Mouse (Mus musculus) hindbrain, embryonic 11.5 days (tissue): ENCODE measurements around the gene Tmem115. TPM values are rescaled to one million over a fixed set of nuclear protein-coding genes. Genes with fewer than 3 reads are reported as not detected.
"Not testable (repeated sequence)": the region's sequence is repeated elsewhere in the genome, so short reads cannot be mapped to it uniquely, and the experiment has no call there.

Experiments used
- ATAC-seq: fragments of 200-750 bp; cut with Nextera tagmentation; 2 replicates; pipeline ENCODE4 v1.8.0; 2017; ENCODE audit warnings: mild to moderate bottlenecking, moderate TSS enrichment, moderate library complexity; ENCODE audit not compliant: low FRiP score
- DNase-seq: peaks from one replicate; pipeline ENCODE4 v3.0.0-alpha.2; 2015; ENCODE audit warnings: low spot score
- H3K27ac ChIP-seq: fragments of 300-500 bp; sonication (generic); 2 replicates; pipeline ENCODE4 v1.5.1; 2014; ENCODE audit warnings: mild to moderate bottlenecking, low read depth, low read length
- H3K27me3 ChIP-seq: fragments of 300-500 bp; sonication (generic); 2 replicates; pipeline ENCODE4 v1.6.1; 2014; ENCODE audit warnings: mild to moderate bottlenecking, low read length, moderate library complexity, mixed read lengths; ENCODE audit not compliant: control insufficient read depth, insufficient read depth
- H3K36me3 ChIP-seq: fragments of 300-500 bp; sonication (generic); 2 replicates; pipeline ENCODE4 v1.6.1; 2014; ENCODE audit warnings: mild to moderate bottlenecking, low read length, moderate library complexity, mixed read lengths; ENCODE audit not compliant: control insufficient read depth, insufficient read depth
- H3K4me1 ChIP-seq: fragments of 300-500 bp; sonication (generic); replicated peaks from 2 replicates; pipeline ENCODE4 v1.6.1; 2014; ENCODE audit warnings: low read length, mixed read lengths; ENCODE audit not compliant: control insufficient read depth, insufficient read depth
- H3K4me2 ChIP-seq: fragments of 300-500 bp; sonication (generic); replicated peaks from 2 replicates; pipeline ENCODE4 v1.6.1; 2014; ENCODE audit warnings: mild to moderate bottlenecking, low read depth, low read length
- H3K4me3 ChIP-seq: fragments of 300-500 bp; sonication (generic); 2 replicates; pipeline ENCODE4 v1.5.1; 2014; ENCODE audit warnings: low read depth, low read length
- H3K9ac ChIP-seq: fragments of 300-500 bp; sonication (generic); 2 replicates; pipeline ENCODE4 v1.6.1; 2014; ENCODE audit warnings: low read depth, low read length
- H3K9me3 ChIP-seq: fragments of 300-500 bp; sonication (generic); 2 replicates; pipeline ENCODE4 v1.6.1; 2016; ENCODE audit warnings: low read length; ENCODE audit not compliant: control insufficient read depth
- WGBS: fragments of 180-500 bp; shearing (Covaris S2); extraction: QIAGEN DNeasy Blood & Tissue Kit; methylation state at CpG from one replicate; pipeline ENCODE4 v1.1.7; 2014; 5-methylcytosine and 5-hydroxymethylcytosine counted together
- polyA plus RNA-seq: library from polyadenylated mRNA; unstranded; fragments of >200 nt; fragmentation: Nextera tagmentation; extraction: Ambion mirVana; gene quantifications from 2 replicates; pipeline ENCODE4 v1.2.1, GENCODE M21; 2014

Tmem115 gene
- polyA plus RNA-seq, 1 experiment from 2014 or later = 38.8 TPM

DNA sequence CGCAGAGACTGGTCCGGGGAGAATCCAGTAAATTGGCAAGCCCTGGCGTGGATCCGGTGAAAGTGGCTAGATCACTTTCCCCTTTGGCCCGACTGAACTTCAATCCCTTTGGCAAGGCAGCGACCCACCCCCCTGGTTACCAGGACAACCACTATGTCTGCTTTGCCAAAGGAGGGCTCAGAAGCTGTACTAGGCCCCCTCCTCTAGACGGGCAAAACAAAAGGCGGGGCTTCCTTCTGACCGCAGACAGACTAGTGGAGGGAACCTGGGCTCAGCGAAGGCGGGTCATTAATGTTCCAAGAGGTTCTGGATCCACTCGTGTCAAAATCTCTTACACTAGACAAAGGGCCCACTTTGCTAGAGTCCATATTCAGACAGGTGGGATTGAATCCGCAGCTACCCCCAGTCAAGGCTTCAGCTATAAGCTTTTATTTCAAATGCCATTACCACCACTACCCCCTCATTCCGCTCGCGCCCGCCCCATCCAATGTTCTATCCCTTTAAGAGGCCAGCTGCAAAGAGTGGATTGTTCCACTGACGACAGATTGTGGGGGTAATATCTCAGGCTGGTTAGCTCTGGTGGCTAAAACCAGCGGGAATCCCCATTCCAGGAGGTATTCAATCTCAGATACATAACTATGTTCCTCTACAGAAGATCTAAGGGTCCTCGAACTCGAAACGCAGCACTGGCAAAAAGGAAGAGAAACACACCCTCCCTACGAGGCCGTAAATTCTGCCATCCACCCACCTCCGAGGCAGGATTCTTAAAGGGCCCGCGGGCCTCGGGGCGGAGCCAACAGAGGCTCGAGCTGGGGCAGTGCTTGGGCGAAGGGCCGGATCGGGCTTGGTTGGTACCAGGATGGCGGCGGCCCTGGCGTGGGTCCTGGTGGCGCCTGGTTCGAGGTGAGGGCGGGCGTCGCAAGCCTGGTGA lies 34.9 kb downstream of the Tmem115 start:
- Histone ChIP-seq H3K27me3 (no peaks in the 10 kb centered on the region), H3K9ac (peak overlapping the region; percentile 91), H3K4me2 (peak overlapping the region; percentile 58), H3K27ac (peak overlapping the region; percentile 75), H3K4me1 (peaks cover 21% of the 10 kb centered on the region), H3K36me3 (peaks cover 22% of the 10 kb centered on the region), H3K4me3 (peak overlapping the region; percentile 91), H3K9me3 (no peaks in the 10 kb centered on the region)
- DNase-seq = peak; percentile 93
- ATAC-seq = peak; percentile 87
- WGBS = under 1% methylated on average over 41 of the region's 41 CpGs

GRCm38 (mm10) chr9:107569270-107569669 lies 35.5 kb downstream of the Tmem115 start:
- Histone ChIP-seq H3K4me1 (peaks cover 16% of the 10 kb centered on the region), H3K36me3 (peaks cover 25% of the 10 kb centered on the region)
- 0% methylated on average over 23 of the region's 23 CpGs for WGBS

DNA sequence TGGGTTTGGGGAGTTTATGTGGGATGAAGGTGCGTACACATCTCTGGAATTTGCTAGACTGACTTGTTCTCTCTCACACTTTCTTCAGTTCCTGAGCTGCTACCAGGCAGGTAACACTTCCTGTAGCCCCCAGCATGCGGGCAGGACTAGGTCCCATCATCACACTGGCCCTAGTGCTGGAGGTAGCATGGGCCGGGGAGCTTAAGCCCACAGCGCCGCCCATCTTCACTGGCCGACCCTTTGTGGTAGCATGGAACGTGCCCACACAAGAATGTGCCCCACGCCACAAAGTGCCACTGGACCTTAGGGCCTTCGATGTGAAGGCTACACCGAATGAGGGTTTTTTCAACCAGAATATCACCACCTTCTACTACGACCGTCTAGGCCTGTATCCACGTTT lies 36.3 kb downstream of the Tmem115 start:
- Histone ChIP-seq H3K9me3 (no peaks in the 10 kb centered on the region), H3K4me3 (peak overlapping the region; percentile 91), H3K27me3 (no peaks in the 10 kb centered on the region), H3K4me1 (peaks cover 14% of the 10 kb centered on the region), H3K4me2 (peak overlapping the region; percentile 58), H3K9ac (peak overlapping the region; percentile 91), H3K27ac (0 out of 2 replicates have a peak overlapping the region, but pooled peaks have one; percentile 19), H3K36me3 (peaks cover 28% of the 10 kb centered on the region)
- no peak for ATAC-seq
- WGBS = 52% methylated on average over 13 of the region's 13 CpGs
- no peak for DNase-seq

More at GRCm38 (mm10) chr9:107569270-107569669, 35.5 kb downstream of the Tmem115 start:
- peak; percentile 59 for ATAC-seq
- no peak for DNase-seq
- Histone ChIP-seq H3K4me2 (peak overlapping the region; percentile 58), H3K9me3 (no peaks in the 10 kb centered on the region), H3K4me3 (peak overlapping the region; percentile 91), H3K9ac (peak overlapping the region; percentile 91), H3K27ac (peak overlapping the region; percentile 75), H3K27me3 (no peaks in the 10 kb centered on the region)

DNA sequence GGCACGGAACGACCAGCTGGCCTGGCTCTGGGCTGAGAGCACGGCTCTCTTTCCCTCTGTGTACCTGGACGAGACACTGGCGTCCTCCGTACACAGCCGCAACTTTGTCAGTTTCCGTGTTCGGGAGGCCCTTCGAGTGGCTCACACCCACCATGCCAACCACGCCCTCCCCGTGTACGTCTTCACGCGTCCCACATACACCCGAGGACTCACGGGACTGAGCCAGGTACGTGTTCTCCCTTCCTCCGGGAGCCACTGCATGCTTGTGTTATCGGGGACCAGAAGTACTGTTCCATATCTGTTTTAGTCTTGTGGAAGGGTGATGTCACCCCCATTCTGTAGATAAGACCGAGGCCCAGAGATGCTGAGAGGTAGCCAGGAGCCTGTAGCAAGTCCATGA lies 37.1 kb downstream of the Tmem115 start:
- Histone ChIP-seq H3K4me2 (peak overlapping the region; percentile 58), H3K4me1 (peaks cover 14% of the 10 kb centered on the region), H3K9me3 (no peaks in the 10 kb centered on the region), H3K36me3 (peaks cover 25% of the 10 kb centered on the region), H3K4me3 (peak overlapping the region; percentile 91), H3K27ac (no peak overlapping the region), H3K27me3 (no peaks in the 10 kb centered on the region), H3K9ac (no peak overlapping the region)
- ATAC-seq = no peak
- WGBS = 93% methylated on average over 21 of the region's 21 CpGs
- no peak for DNase-seq

DNA sequence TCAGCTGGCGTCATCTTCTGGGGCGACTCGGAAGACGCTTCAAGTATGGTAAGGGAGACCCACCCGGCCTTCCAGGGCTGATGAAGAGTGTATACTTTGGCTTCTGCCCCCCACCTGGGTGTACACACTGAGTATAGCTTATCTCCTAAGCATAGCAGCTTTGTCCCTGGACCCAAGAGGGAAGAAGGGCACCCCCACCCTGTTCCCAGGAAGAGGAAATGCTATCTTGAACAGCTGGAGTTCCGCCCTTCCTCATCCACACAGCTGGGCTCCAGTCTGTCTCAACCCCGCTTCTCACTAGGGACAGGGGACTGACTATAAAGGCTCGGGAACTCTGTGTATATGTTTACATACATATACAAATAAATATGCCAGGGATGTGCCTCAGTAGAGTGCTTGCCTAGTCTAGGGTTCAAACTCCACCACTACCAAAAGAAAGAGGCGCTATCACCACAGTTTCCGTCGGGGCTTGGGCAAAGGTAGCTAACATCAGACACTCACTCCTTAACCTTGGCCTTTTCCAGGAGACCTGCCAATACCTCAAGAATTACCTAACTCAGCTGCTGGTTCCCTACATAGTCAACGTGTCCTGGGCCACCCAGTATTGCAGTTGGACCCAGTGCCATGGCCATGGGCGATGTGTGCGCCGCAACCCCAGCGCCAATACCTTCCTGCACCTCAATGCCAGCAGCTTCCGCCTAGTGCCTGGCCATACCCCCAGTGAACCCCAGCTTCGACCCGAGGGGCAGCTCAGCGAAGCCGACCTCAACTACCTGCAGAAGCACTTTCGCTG lies 38.0 kb downstream of the Tmem115 start:
- no peak overlapping the region for H3K4me3 ChIP-seq
- 94% methylated on average over 22 of the region's 22 CpGs for WGBS
- H3K4me1 ChIP-seq = peaks cover 14% of the 10 kb centered on the region
- DNase-seq = no peak
- no peak overlapping the region for H3K27ac ChIP-seq
- 0 out of 2 replicates have a peak overlapping the region, but pooled peaks have one; percentile 58 for H3K4me2 ChIP-seq
- ATAC-seq = no peak
- no peak overlapping the region for H3K9ac ChIP-seq
- peaks cover 25% of the 10 kb centered on the region for H3K36me3 ChIP-seq
- no peaks in the 10 kb centered on the region for H3K27me3 ChIP-seq
- no peaks in the 10 kb centered on the region for H3K9me3 ChIP-seq

- no peak for ATAC-seq
- H3K27ac ChIP-seq = no peak overlapping the region
Observed at GRCm38 (mm10) chr9:107572327-107572662, 38.5 kb downstream of the Tmem115 start.

DNA sequence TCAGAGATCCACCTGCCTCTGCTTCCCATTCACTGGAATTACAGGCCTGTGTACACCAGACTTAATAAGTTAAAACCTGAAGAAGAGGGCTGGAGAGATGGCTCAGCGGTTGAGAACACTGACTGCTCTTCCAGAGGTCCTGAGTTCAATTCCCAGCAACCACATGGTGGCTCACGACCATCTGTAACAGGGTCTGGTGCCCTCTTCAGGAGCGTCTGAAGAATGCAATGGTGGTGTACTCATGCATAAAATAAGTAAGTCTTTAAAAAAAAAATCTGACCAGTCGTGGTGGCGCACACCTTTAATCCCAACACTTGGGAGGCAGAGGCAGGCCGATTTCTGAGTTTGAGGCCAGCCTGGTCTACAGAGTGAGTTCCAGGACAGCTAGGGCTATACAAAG lies 40.0 kb downstream of the Tmem115 start:
- H3K4me1 ChIP-seq = peaks cover 11% of the 10 kb centered on the region
- not testable (repeated sequence) for H3K27ac ChIP-seq, H3K4me3 ChIP-seq, H3K9ac ChIP-seq, DNase-seq, ATAC-seq, H3K4me2 ChIP-seq, H3K9me3 ChIP-seq, H3K27me3 ChIP-seq
- H3K36me3 ChIP-seq = peaks cover 25% of the 10 kb centered on the region
- 79% methylated on average over 6 of the region's 6 CpGs for WGBS

More at GRCm38 (mm10) chr9:107572327-107572662, 38.5 kb downstream of the Tmem115 start:
- H3K36me3 ChIP-seq = peaks cover 25% of the 10 kb centered on the region
- no peaks in the 10 kb centered on the region for H3K27me3 ChIP-seq
- no peak for DNase-seq
- H3K4me1 ChIP-seq = peaks cover 14% of the 10 kb centered on the region
- no peak overlapping the region for H3K9ac ChIP-seq
- H3K4me2 ChIP-seq = no peak overlapping the region
- 100% methylated on average over 2 of the region's 2 CpGs for WGBS
- no peaks in the 10 kb centered on the region for H3K9me3 ChIP-seq
- no peak overlapping the region for H3K4me3 ChIP-seq

GRCm38 (mm10) chr9:107575579-107576356 lies 42.0 kb downstream of the Tmem115 start:
- Histone ChIP-seq H3K9ac (no peak overlapping the region), H3K27ac (no peak overlapping the region), H3K36me3 (peaks cover 25% of the 10 kb centered on the region), H3K4me1 (peaks cover 5% of the 10 kb centered on the region), H3K4me2 (no peak overlapping the region), H3K4me3 (no peak overlapping the region), H3K27me3 (no peaks in the 10 kb centered on the region), H3K9me3 (no peaks in the 10 kb centered on the region)
- ATAC-seq = no peak
- DNase-seq = no peak
- 88% methylated on average over 14 of the region's 14 CpGs for WGBS
